Mouse (Mus musculus) limb, embryonic 12.5 days (tissue): Measurements from ENCODE around the gene Slc27a1. TPM values are rescaled to one million over a fixed set of nuclear protein-coding genes. Genes with fewer than 3 reads are reported as not detected.

Source experiments
- ATAC-seq: fragments of 200-750 bp; cut with Nextera tagmentation; 2 replicates; pipeline ENCODE4 v1.8.0; 2017; ENCODE audit warnings: low read depth, moderate TSS enrichment; ENCODE audit not compliant: insufficient number of reproducible peaks, insufficient read depth, low FRiP score, low TSS enrichment
- H3K27ac ChIP-seq: fragments of 300-500 bp; sonication (generic); 2 replicates; pipeline ENCODE4 v1.5.1; 2016; ENCODE audit warnings: mild to moderate bottlenecking, moderate library complexity
- H3K27me3 ChIP-seq: fragments of 300-500 bp; sonication (generic); 2 replicates; pipeline ENCODE4 v1.6.1; 2016; ENCODE audit warnings: mild to moderate bottlenecking, moderate library complexity
- H3K36me3 ChIP-seq: fragments of 300-500 bp; sonication (generic); 2 replicates; pipeline ENCODE4 v1.6.1; 2016; ENCODE audit warnings: mild to moderate bottlenecking, moderate library complexity
- H3K4me1 ChIP-seq: fragments of 300-500 bp; sonication (generic); replicated peaks from 2 replicates; pipeline ENCODE4 v1.6.1; 2016
- H3K4me2 ChIP-seq: fragments of 300-500 bp; sonication (generic); 2 replicates; pipeline ENCODE4 v1.6.1; 2016; ENCODE audit warnings: mild to moderate bottlenecking, moderate library complexity
- H3K4me3 ChIP-seq: fragments of 300-500 bp; sonication (generic); replicated peaks from 2 replicates; pipeline ENCODE4 v1.5.1; 2016; ENCODE audit warnings: mild to moderate bottlenecking
- H3K9ac ChIP-seq: fragments of 300-500 bp; sonication (generic); replicated peaks from 2 replicates; pipeline ENCODE4 v1.6.1; 2016; ENCODE audit warnings: mild to moderate bottlenecking, moderate library complexity
- H3K9me3 ChIP-seq: fragments of 300-500 bp; sonication (generic); 2 replicates; pipeline ENCODE4 v1.6.1; 2016; ENCODE audit warnings: mild to moderate bottlenecking, moderate library complexity
- WGBS: fragments of 180-500 bp; shearing (Covaris S2); methylation state at CpG from one replicate; pipeline ENCODE4 v1.1.7; 2016; 5-methylcytosine and 5-hydroxymethylcytosine counted together
- polyA plus RNA-seq: library from polyadenylated mRNA; unstranded; fragments of >200 nt; fragmentation: Nextera tagmentation; extraction: Ambion mirVana; gene quantifications from 2 replicates; pipeline ENCODE4 v1.2.1, GENCODE M21; 2016

Gene Slc27a1
- polyA plus RNA-seq, 1 experiment from 2014 or later, result 45.5 TPM

GRCm38 (mm10) chr8:71535663-71536062, 33.0 kb upstream of the Slc27a1 start:
- H3K4me3 ChIP-seq, result no peak overlapping the region
- H3K36me3 ChIP-seq, result no peaks in the 10 kb centered on the region
- no peak for ATAC-seq
- H3K4me1 ChIP-seq, result peaks cover 6% of the 10 kb centered on the region; the same call in 1 of the 2 replicates
- H3K9ac ChIP-seq, result no peak overlapping the region
- WGBS, result 64% methylated on average over 5 of the region's 5 CpGs
- no peaks in the 10 kb centered on the region for H3K9me3 ChIP-seq
- H3K27ac ChIP-seq, result no peak overlapping the region
- no peak overlapping the region for H3K4me2 ChIP-seq
- H3K27me3 ChIP-seq, result peaks cover 25% of the 10 kb centered on the region; the same call in 1 of the 2 replicates

DNA sequence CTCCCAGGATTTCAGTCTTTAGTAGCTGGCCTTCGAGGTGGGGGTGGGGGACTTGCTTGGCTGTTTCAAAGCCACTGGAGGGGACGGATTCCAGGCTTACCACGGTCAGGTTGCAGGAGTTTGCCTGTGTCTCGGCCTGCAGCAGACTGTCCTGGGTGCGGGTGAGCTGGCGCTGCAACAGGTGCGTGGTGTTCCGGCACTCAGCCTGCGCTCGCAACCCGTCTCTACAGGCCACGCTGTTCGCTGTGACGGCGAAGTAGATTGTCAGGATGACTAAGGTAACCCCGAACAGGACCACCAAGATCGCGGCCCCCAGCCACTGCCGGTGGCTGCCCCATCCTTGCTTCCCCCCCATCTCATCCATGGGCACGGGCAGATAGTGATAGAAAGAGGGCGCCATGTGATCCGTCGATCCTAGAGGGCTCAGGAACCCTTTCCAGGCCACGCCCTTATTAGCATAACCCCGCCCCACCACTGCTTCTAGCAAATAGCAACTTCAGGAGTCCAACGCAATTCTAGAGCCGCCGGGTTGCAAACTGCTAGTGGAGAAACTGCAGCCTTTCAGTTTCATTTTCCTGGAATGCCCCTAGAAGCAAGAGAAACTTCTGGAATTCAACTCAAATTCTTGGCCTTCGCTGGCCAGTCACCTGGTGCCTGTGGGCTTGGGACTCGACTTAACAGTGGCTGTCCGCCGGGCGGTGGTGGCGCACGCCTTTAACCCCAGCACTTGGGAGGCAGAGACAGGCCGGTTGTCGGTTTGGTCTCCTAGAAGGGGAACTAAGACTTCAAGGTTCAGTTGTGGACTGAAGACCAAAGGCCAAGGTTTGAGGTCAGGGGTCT, 31.4 kb upstream of the Slc27a1 start, which contains the start of gene Bst2:
Gene Bst2 (minus strand): TSS at position 429 of the 840 bp plus-strand sequence.
- H3K9me3 ChIP-seq, result no peaks in the 10 kb centered on the region
- peak within 1 kb of the TSS; percentile 77; the same call in 1 of the 2 replicates for H3K27ac ChIP-seq
- peak within 1 kb of the TSS; percentile 56; the same call in 1 of the 2 replicates for H3K9ac ChIP-seq
- no peaks in the 10 kb centered on the region for H3K36me3 ChIP-seq
- ATAC-seq, result peak; percentile 70
- H3K4me1 ChIP-seq, result peaks cover 6% of the 10 kb centered on the region; the same call in 1 of the 2 replicates
- H3K4me2 ChIP-seq, result peak within 1 kb of the TSS; percentile 63
- WGBS, result 2% methylated on average over 37 of the region's 37 CpGs
- H3K27me3 ChIP-seq, result peaks cover 25% of the 10 kb centered on the region; the same call in 1 of the 2 replicates
- H3K4me3 ChIP-seq, result peak within 1 kb of the TSS; percentile 43

- peak; percentile 93 for ATAC-seq
- Histone ChIP-seq H3K9ac (peak within 1 kb of the TSS; percentile 77), H3K4me2 (peak within 1 kb of the TSS; percentile 80), H3K9me3 (no peaks in the 10 kb centered on the region), H3K36me3 (peaks cover 28% of the 10 kb centered on the region), H3K4me3 (peak within 1 kb of the TSS; percentile 86), H3K4me1 (peaks cover 13% of the 10 kb centered on the region), H3K27me3 (peaks cover 6% of the 10 kb centered on the region; the same call in 1 of the 2 replicates), H3K27ac (0 out of 2 replicates have a peak within 1 kb of the TSS, but pooled peaks have one; percentile 50)
- WGBS, result under 1% methylated on average over 55 of the region's 55 CpGs
These were observed 25.9 kb upstream of the Slc27a1 start, which contains the start of gene Mvb12a for GRCm38 (mm10) chr8:71542632-71543343. TSS of gene Mvb12a (plus strand) at chr8:71542922.

- H3K9me3 ChIP-seq, result no peaks in the 10 kb centered on the region
- H3K27me3 ChIP-seq, result no peaks in the 10 kb centered on the region
- peak overlapping the region; percentile 77; the same call in 1 of the 2 replicates for H3K9ac ChIP-seq
- ATAC-seq, result no peak
- peaks cover 9% of the 10 kb centered on the region for H3K4me1 ChIP-seq
- H3K36me3 ChIP-seq, result peaks cover 35% of the 10 kb centered on the region
- 87% methylated on average over 9 of the region's 9 CpGs for WGBS
- H3K4me2 ChIP-seq, result peak overlapping the region; percentile 80
- no peak overlapping the region for H3K27ac ChIP-seq
- peak overlapping the region; percentile 86 for H3K4me3 ChIP-seq
These were observed 24.9 kb upstream of the Slc27a1 start for GRCm38 (mm10) chr8:71543755-71544154.

DNA sequence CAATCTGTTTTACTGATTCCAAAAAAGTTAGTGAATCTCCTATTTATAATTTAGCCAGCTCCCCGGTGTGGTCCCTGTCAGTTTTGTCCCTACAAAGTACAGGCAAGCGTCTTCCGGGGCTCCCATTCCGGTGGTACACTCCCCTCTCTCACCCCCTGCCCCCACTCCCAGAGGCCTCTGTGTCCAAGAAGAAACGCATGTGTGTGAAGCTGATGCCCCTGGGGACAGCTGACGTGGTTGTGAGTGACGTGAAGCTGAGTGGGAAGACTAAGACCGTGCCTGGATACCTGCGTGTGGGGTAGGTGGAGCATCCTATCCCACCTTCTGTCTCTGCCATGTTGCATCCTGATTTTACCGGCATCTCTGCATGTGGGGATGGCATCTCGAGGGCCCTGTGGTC, 23.6 kb upstream of the Slc27a1 start:
- WGBS, result 92% methylated on average over 11 of the region's 11 CpGs
- H3K9me3 ChIP-seq, result no peaks in the 10 kb centered on the region
- H3K36me3 ChIP-seq, result peaks cover 37% of the 10 kb centered on the region
- H3K9ac ChIP-seq, result no peak overlapping the region
- peaks cover 9% of the 10 kb centered on the region for H3K4me1 ChIP-seq
- H3K4me3 ChIP-seq, result no peak overlapping the region
- ATAC-seq, result no peak
- H3K4me2 ChIP-seq, result no peak overlapping the region
- no peaks in the 10 kb centered on the region for H3K27me3 ChIP-seq
- H3K27ac ChIP-seq, result no peak overlapping the region

DNA sequence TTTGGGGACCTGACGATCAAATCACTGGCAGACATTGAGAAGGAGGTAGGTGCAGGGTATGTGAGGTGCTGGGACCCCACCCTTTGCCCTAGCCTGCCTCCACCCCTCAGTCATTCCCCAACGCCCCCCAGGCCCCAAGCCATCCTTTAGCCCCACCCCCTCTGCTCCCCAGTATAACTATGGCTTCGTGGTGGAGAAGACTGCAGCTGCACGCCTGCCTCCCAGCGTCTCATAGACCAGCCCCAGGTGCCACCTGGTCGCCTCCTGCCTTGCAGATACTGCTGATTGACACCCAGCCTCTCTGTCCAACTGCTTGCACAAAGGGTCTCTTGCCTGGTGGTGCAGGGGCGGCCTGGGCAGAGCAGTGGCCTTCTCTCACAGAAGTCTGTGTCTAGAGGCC, 21.1 kb upstream of the Slc27a1 start:
- peaks cover 9% of the 10 kb centered on the region for H3K4me1 ChIP-seq
- H3K36me3 ChIP-seq, result peaks cover 37% of the 10 kb centered on the region
- no peak overlapping the region for H3K4me2 ChIP-seq
- no peak overlapping the region for H3K27ac ChIP-seq
- 85% methylated on average over 7 of the region's 7 CpGs for whole genome bisulfite sequencing
- H3K9ac ChIP-seq, result no peak overlapping the region
- H3K9me3 ChIP-seq, result no peaks in the 10 kb centered on the region
- H3K4me3 ChIP-seq, result no peak overlapping the region
- H3K27me3 ChIP-seq, result no peaks in the 10 kb centered on the region
- no peak for ATAC-seq

DNA sequence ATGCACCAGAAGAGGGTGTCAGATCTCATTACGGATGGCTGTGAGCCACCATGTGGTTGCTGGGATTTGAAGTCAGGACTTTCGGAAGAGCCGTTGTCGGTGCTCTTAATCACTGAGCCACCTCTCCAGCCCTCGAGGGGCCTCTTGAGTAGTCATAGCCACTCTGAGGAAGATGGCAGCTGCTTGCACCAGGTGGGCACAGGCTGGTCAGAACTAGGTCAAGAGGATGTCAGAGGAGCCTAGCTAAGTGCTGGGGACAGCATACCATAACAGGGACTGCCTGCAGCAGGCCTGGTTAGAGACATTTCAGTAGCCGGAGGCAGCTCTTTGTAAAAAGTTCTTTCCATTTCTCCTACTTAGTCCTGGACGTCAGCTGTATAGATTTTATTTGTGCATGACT, 17.9 kb upstream of the Slc27a1 start:
- no peak overlapping the region for H3K9ac ChIP-seq
- H3K4me3 ChIP-seq, result no peak overlapping the region
- 61% methylated on average over 7 of the region's 7 CpGs for WGBS
- H3K27me3 ChIP-seq, result peaks cover 20% of the 10 kb centered on the region
- H3K4me1 ChIP-seq, result no peaks in the 10 kb centered on the region
- no peak overlapping the region for H3K4me2 ChIP-seq
- no peak for ATAC-seq
- peaks cover 27% of the 10 kb centered on the region for H3K36me3 ChIP-seq
- H3K27ac ChIP-seq, result no peak overlapping the region
- no peaks in the 10 kb centered on the region for H3K9me3 ChIP-seq

DNA sequence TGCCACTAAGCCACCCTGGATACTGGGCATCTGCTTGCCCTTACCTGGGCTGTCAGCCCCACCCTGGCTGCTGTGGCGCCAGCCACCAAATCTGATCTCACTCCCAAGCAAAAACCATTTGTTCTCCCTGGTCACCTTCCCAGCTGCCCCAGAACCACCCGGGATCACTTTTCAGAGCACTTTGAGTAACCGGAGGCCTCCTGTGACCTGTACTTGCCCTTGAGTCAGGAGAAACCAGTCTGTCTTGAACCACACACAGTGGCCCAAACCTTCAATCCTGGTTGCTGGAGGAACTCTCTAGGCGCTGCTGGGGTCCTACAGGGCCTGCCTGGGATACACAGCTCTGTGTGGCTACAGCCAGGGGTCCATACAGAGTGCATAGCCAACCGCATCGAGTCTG, 15.9 kb upstream of the Slc27a1 start:
- peaks cover 40% of the 10 kb centered on the region for H3K27me3 ChIP-seq
- ATAC-seq, result no peak
- WGBS, result 41% methylated on average over 6 of the region's 6 CpGs
- no peak overlapping the region for H3K9ac ChIP-seq
- no peak overlapping the region for H3K4me3 ChIP-seq
- H3K36me3 ChIP-seq, result peaks cover 9% of the 10 kb centered on the region
- no peaks in the 10 kb centered on the region for H3K4me1 ChIP-seq
- H3K9me3 ChIP-seq, result no peaks in the 10 kb centered on the region
- H3K4me2 ChIP-seq, result no peak overlapping the region
- H3K27ac ChIP-seq, result no peak overlapping the region

GRCm38 (mm10) chr8:71554001-71554400, 14.7 kb upstream of the Slc27a1 start:
- H3K9ac ChIP-seq, result no peak overlapping the region
- no peak for ATAC-seq
- no peak overlapping the region for H3K4me2 ChIP-seq
- no peaks in the 10 kb centered on the region for H3K36me3 ChIP-seq
- 74% methylated on average over 6 of the region's 6 CpGs for WGBS
- H3K27ac ChIP-seq, result no peak overlapping the region
- peaks cover 52% of the 10 kb centered on the region for H3K27me3 ChIP-seq
- peaks cover 10% of the 10 kb centered on the region for H3K4me1 ChIP-seq
- H3K9me3 ChIP-seq, result peaks cover 6% of the 10 kb centered on the region; the same call in 1 of the 2 replicates
- H3K4me3 ChIP-seq, result no peak overlapping the region

GRCm38 (mm10) chr8:71554644-71555043, 14.0 kb upstream of the Slc27a1 start:
- 88% methylated on average over 2 of the region's 2 CpGs for WGBS
- H3K36me3 ChIP-seq, result no peaks in the 10 kb centered on the region
- no peak overlapping the region for H3K27ac ChIP-seq
- no peak overlapping the region for H3K4me3 ChIP-seq
- no peak overlapping the region for H3K4me2 ChIP-seq
- no peak for ATAC-seq
- H3K9ac ChIP-seq, result no peak overlapping the region
- H3K9me3 ChIP-seq, result peaks cover 7% of the 10 kb centered on the region; the same call in 1 of the 2 replicates
- H3K4me1 ChIP-seq, result peaks cover 12% of the 10 kb centered on the region
- H3K27me3 ChIP-seq, result peaks cover 59% of the 10 kb centered on the region
